Mouse (Mus musculus) G1E-ER4 (cell line): ENCODE results near the gene Mdp1. TPM values are rescaled to one million over a fixed set of nuclear protein-coding genes. Genes with fewer than 3 reads are reported as not detected.

Source experiments
- GATA1 ChIP-seq: IDR thresholded peaks from one replicate; pipeline ENCODE4 v1.8.0; 2012; ENCODE audit warnings: low read length, inconsistent platforms
- polyA plus RNA-seq: library from polyadenylated mRNA; stranded (reverse); fragments of >175 nt; gene quantifications from 2 replicates; pipeline ENCODE4 v1.2.3, GENCODE M21; 2012

The Mdp1 gene
- polyA plus RNA-seq, 1 experiment: 13.0 TPM

DNA sequence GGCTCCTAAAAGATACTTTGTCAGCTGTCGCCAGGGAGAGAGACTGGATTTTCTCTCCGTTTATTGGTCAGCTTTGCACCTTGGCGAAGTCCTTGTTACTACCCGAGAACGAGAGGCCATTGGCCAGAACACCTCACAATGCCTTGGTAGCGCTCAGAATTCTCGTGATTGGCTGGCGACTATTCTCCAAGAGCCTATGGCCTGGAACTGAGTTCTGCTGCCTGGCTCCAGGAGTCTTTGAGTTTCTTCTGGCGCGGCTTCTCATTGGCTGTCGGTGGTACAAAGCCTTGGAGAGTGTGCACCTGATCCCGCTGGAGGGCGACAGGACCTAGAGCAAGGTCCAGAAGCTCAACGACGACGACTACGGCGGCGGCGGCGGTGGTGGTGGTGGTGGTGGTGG, 42.5 kb downstream of the Mdp1 start, which contains the start of gene Rec8:
Gene Rec8, plus strand, starts transcription at position 216 of the 400 bp plus-strand sequence.
- no peak for TF ChIP-seq GATA1

DNA sequence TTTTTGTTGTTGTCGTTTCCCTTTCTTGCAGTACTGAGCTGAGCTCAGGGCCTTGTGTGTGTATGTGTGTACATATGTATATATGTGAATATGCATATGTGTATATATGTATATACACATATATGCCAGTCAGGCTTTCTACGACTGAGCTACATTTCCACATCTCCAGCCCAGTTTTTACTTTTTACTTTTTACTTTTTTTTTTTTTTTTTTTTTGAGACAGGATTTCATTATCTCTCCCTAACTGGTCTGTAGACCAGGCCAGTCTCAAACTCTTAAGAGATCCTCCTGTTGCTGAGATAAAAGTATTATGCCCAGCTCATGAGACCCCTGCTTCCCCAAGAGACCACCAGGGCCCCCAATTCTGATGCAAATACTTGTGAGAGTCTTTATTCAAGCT, 43.5 kb downstream of the Mdp1 start:
- no peak for TF ChIP-seq GATA1

DNA sequence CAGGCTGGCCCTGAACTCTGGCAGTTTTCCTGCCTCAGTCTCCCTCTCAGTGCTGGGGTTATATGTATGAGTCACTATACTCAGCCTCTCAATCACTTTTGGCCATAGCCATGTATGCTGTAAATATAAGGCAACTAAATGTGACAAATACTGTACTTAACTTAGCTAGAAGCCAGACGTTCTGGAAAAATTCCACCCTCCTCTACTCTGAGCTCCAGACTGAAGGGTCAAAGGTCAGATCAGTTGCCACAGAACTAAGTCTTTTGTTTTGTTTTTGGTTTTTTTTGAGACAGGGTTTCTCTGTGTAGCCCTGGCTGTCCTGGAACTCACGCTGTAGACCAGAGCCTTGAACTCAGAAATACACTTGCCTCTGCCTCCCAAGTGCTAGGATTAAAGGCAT, 44.4 kb downstream of the Mdp1 start:
- TF ChIP-seq GATA1: no peak

DNA sequence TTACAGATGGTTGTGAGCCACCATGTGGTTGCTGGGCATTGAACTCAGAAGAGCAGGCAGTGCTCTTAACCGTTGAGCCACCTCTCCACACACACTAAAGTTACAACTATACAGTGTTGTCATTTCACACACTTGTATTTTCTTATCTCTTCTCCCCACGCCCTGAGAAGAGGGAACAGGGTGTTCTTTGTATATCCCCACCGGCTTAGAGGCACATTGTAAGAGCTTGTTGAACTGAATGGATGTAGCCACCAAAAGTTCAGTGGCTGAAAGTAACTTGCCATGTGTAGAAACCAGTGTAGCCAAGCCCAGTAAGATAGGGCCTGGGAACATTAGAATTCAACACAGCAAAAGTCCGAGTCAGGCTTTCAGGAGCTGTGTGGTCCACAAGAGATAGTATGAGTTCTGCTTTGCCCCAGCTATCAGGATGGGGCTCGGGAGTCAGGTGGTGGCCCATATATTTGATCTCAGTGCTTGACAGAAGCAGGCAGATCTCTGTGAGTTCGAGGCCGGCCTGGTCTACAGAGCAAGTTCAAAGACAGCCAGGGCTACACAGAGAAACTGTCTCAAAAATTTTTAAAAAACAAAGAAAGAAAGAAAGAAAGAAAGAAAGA, 45.6 kb downstream of the Mdp1 start:
- no peak for TF ChIP-seq GATA1

DNA sequence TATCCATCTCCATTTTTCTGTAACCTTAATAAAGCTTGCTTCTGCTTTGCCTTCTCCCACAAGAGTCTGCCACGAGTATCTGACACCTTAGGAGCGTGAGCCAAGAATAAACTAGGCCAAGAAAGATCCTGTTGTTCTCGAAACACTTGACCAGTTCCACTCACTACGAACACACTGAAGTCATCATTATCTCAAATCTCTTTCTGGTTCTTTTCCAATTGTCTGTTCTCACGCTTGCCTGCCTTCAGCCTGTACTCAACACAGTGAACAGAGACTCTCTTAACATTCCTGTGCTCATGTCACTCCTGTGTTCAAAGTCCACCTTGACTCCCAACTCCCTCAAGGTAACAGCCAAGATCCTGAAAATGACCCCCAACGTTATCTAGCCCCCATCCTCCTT, 47.0 kb downstream of the Mdp1 start:
- no peak for TF ChIP-seq GATA1

DNA sequence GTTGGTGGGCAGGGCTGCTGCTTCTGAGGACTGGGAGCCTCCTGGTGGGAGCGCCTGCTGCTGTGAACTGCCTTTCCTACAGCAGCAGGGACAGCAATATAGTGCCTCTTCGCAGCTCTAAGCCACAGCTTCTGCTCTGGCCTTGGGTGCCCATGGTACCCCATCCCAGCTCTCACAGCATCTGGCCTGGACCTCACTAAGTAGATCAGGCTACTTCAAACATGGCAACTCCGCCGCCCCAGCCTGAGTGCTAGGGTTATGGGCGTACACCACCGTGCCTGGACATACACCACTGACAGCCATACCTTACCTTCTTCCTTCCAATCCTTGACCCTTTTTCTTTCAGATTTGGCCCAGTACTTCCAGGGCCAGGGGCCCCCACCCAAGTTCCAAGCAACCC, 52.0 kb downstream of the Mdp1 start:
- TF ChIP-seq GATA1: no peak

Other genes with a start within 250 kb of the Mdp1 start
- gene Dhrs4, start 181.8 kb downstream of the Mdp1 start, polyA plus RNA-seq: 70.2 and 97.5 TPM in 2 replicates
- 5.7 and 6.3 TPM in 2 replicates for gene Carmil3, start 169.9 kb downstream of the Mdp1 start, polyA plus RNA-seq
- 0.09 TPM in 1 of 2 replicates, not detected in the other for gene Cpne6, start 150.1 kb downstream of the Mdp1 start, polyA plus RNA-seq
- gene Nrl, start 135.5 kb downstream of the Mdp1 start, polyA plus RNA-seq: not detected in 2 replicates
- gene Pck2, start 120.2 kb downstream of the Mdp1 start, polyA plus RNA-seq: 36.2 and 48.8 TPM in 2 replicates
- gene Dcaf11, start 100.5 kb downstream of the Mdp1 start, polyA plus RNA-seq: 39.9 and 43.0 TPM in 2 replicates
- 0.41 TPM in 1 of 2 replicates, not detected in the other for gene A730061H03Rik, start 100.1 kb downstream of the Mdp1 start, polyA plus RNA-seq
- not detected in 2 replicates for gene Fitm1, start 84.9 kb downstream of the Mdp1 start, polyA plus RNA-seq
- 110 and 154 TPM in 2 replicates for gene Psme1, start 82.4 kb downstream of the Mdp1 start, polyA plus RNA-seq
- gene Emc9, start 75.2 kb downstream of the Mdp1 start, polyA plus RNA-seq: 21.8 and 22.3 TPM in 2 replicates
- gene Psme2, start 69.4 kb downstream of the Mdp1 start, polyA plus RNA-seq: 36.7 and 49.5 TPM in 2 replicates
- gene Rnf31, start 68.8 kb downstream of the Mdp1 start, polyA plus RNA-seq: 27.7 and 31.5 TPM in 2 replicates
- gene Irf9, start 56.9 kb downstream of the Mdp1 start, polyA plus RNA-seq: 18.0 and 38.7 TPM in 2 replicates
- gene Rec8, start 42.5 kb downstream of the Mdp1 start, polyA plus RNA-seq: 51.2 and 93.7 TPM in 2 replicates
- 50.5 and 123 TPM in 2 replicates for gene Ipo4, start 24.6 kb downstream of the Mdp1 start, polyA plus RNA-seq
- gene Gm49378, start 22.6 kb downstream of the Mdp1 start, polyA plus RNA-seq: 3.7 TPM in 1 of 2 replicates, not detected in the other
- 14.7 and 17.9 TPM in 2 replicates for gene Tm9sf1, start 16.7 kb downstream of the Mdp1 start, polyA plus RNA-seq
- 0.24 TPM in 2 replicates for gene Tssk4, start 10.3 kb downstream of the Mdp1 start, polyA plus RNA-seq
- 24.5 and 33.3 TPM in 2 replicates for gene Gmpr2, start 11.4 kb upstream of the Mdp1 start, polyA plus RNA-seq
- 115 and 142 TPM in 2 replicates for gene Nedd8, start 11.6 kb upstream of the Mdp1 start, polyA plus RNA-seq
- gene Tinf2, start 21.3 kb upstream of the Mdp1 start, polyA plus RNA-seq: 44.5 and 52.2 TPM in 2 replicates
- gene Tgm1, start 53.4 kb upstream of the Mdp1 start, polyA plus RNA-seq: 7.5 and 9.0 TPM in 2 replicates
- 19.2 and 26.8 TPM in 2 replicates for gene Rabggta, start 61.8 kb upstream of the Mdp1 start, polyA plus RNA-seq
- gene Dhrs1, start 85.2 kb upstream of the Mdp1 start, polyA plus RNA-seq: 2.0 and 3.8 TPM in 2 replicates
- 49.1 and 80.2 TPM in 2 replicates for gene Nop9, start 85.2 kb upstream of the Mdp1 start, polyA plus RNA-seq
- not detected in 2 replicates for gene Cideb, start 98.0 kb upstream of the Mdp1 start, polyA plus RNA-seq
- not detected in 2 replicates for gene Ltb4r2, start 100.9 kb upstream of the Mdp1 start, polyA plus RNA-seq
- gene Ltb4r1, start 105.5 kb upstream of the Mdp1 start, polyA plus RNA-seq: 0.21 TPM in 1 of 2 replicates, not detected in the other
- 0.01 and 0.06 TPM in 2 replicates for gene Adcy4, start 123.6 kb upstream of the Mdp1 start, polyA plus RNA-seq
- gene Ripk3, start 128.4 kb upstream of the Mdp1 start, polyA plus RNA-seq: 0.28 and 0.29 TPM in 2 replicates
- 0.04 TPM in 1 of 2 replicates, not detected in the other for gene Nfatc4, start 162.6 kb upstream of the Mdp1 start, polyA plus RNA-seq
- gene Nynrin, start 193.5 kb upstream of the Mdp1 start, polyA plus RNA-seq: 0.05 and 0.06 TPM in 2 replicates
- gene Cbln3, start 223.9 kb upstream of the Mdp1 start, polyA plus RNA-seq: 0.08 and 0.09 TPM in 2 replicates
- 15.0 and 15.8 TPM in 2 replicates for gene Khnyn, start 224.4 kb upstream of the Mdp1 start, polyA plus RNA-seq
- gene Sdr39u1, start 239.8 kb upstream of the Mdp1 start, polyA plus RNA-seq: not detected in 2 replicates